Mouse (Mus musculus): ENCODE measurements around the gene Crhr2.

DNA sequence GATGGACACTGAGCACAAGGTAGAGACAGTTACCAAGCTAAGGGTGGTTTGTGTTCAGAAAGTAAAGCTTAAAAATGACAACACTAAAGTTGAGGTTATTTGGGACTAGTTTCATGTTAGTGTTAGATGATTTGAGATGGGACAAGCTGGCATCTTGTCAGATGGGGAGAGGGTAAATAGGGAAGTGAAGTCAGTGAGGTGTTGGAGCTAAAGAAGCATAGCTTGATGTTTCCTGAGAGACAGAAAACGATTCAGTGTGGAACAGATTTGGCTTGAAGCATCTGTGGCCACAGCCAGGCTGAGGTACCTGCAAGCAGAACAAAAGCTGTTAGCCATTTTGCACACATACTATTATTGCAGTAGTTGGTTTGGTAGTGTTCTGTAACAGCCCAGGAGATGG lies 87.5 kb downstream of the Crhr2 start:
- TF ChIP-seq CTCF (IDR thresholded peaks at IDR 0.05; ENCODE audit: control insufficient read depth, insufficient read depth, insufficient replicate concordance, low read depth, low read length) (no peak), POLR2A (IDR thresholded peaks at IDR 0.05; ENCODE audit: control insufficient read depth, low read depth, low read length) (no peak)

All from testis, adult 2 months (tissue).